Mouse (Mus musculus) kidney, embryonic 15.5 days (tissue): ENCODE data around the gene Cptp. TPM values are rescaled to one million over a fixed set of nuclear protein-coding genes. Genes with fewer than 3 reads are reported as not detected.
A peak's percentile ranks its signal among the peaks of the same experiment; 100 is the strongest.

ENCODE experiments used
- ATAC-seq: fragments of 200-750 bp; cut with Nextera tagmentation; replicated peaks from 2 replicates; pipeline ENCODE4 v1.8.0; 2017; ENCODE audit warnings: moderate TSS enrichment; ENCODE audit not compliant: low FRiP score
- H3K27ac ChIP-seq: fragments of 300-500 bp; sonication (generic); 2 replicates; pipeline ENCODE4 v1.5.1; 2015; ENCODE audit warnings: mild to moderate bottlenecking, inconsistent platforms
- H3K27me3 ChIP-seq: fragments of 300-500 bp; sonication (generic); 2 replicates; pipeline ENCODE4 v1.6.1; 2015; ENCODE audit warnings: inconsistent platforms
- H3K36me3 ChIP-seq: fragments of 300-500 bp; sonication (generic); 2 replicates; pipeline ENCODE4 v1.6.1; 2015; ENCODE audit warnings: inconsistent platforms
- H3K4me1 ChIP-seq: fragments of 300-500 bp; sonication (generic); 2 replicates; pipeline ENCODE4 v1.6.1; 2015; ENCODE audit warnings: inconsistent platforms
- H3K4me2 ChIP-seq: fragments of 300-500 bp; sonication (generic); 2 replicates; pipeline ENCODE4 v1.6.1; 2015; ENCODE audit warnings: moderate library complexity, mild to moderate bottlenecking, inconsistent platforms
- H3K4me3 ChIP-seq: fragments of 300-500 bp; sonication (generic); replicated peaks from 2 replicates; pipeline ENCODE4 v1.5.1; 2015; ENCODE audit warnings: mild to moderate bottlenecking, inconsistent platforms
- H3K9ac ChIP-seq: fragments of 300-500 bp; sonication (generic); 2 replicates; pipeline ENCODE4 v1.6.1; 2015; ENCODE audit warnings: mild to moderate bottlenecking, inconsistent platforms
- H3K9me3 ChIP-seq: fragments of 300-500 bp; sonication (generic); replicated peaks from 2 replicates; pipeline ENCODE4 v1.6.1; 2016; ENCODE audit warnings: inconsistent platforms
- WGBS: fragments of 180-500 bp; shearing (Covaris S2); methylation state at CpG from one replicate; pipeline ENCODE4 v1.1.7; 2015; ENCODE audit warnings: mixed read lengths; 5-methylcytosine and 5-hydroxymethylcytosine counted together
- polyA plus RNA-seq: library from polyadenylated mRNA; unstranded; fragments of >200 nt; fragmentation: Nextera tagmentation; extraction: Ambion mirVana; gene quantifications from 2 replicates; pipeline ENCODE4 v1.2.1, GENCODE M21; 2015

Cptp gene
- polyA plus RNA-seq = 13.0 and 15.2 TPM in 2 replicates

DNA sequence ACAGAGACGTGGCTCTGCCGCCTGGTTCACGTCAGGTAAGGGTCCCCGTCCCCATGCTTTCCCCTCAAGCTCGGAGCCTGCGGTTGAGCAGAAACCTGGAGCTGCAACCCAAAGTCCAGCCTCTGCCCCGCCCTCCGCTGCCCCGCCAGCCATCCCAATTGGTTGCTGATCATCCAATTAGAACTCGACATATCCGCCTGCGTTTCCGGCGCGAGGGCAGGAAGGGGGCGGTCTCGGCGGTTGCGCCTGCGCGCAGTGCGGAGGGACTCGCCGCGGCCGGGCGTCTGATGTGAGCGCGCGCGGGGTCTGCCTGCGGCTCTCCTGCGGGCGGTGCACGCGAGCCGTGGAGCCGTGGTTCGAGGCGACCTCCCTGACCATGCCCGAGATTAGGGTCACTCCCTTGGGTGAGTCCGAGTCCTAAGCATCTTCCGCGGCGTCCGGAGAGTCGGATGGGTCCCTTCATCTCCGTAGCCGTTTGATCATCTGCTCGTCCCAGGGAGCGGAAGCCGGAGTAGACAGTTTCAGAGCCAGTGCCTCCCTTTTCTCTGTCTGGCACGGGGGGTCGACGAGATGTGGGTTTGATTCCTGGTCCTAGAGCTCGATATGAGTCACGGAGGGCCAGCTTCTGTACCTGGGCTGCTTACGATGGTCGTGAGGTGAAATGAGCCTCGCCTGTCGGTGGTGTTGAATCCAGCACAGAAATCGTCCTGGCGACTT, at the start of gene Cptp, which contains the start of gene Ints11:
Cptp (minus strand) TSS at position 124 of the 717 bp plus-strand sequence.
Ints11 (plus strand) TSS at position 230 of the 717 bp plus-strand sequence.
- Histone ChIP-seq H3K36me3 (peaks cover 50% of the 10 kb centered on the region), H3K4me3 (peak within 1 kb of the TSS; percentile 75), H3K4me2 (peak within 1 kb of the TSS; percentile 90), H3K4me1 (peaks cover 19% of the 10 kb centered on the region), H3K9me3 (no peaks in the 10 kb centered on the region), H3K27ac (peak within 1 kb of the TSS; percentile 74), H3K9ac (peak within 1 kb of the TSS; percentile 81), H3K27me3 (no peaks in the 10 kb centered on the region)
- ATAC-seq = peak; percentile 97
- WGBS = under 1% methylated on average over 63 of the region's 63 CpGs

GRCm38 (mm10) chr4:155908751-155909150, 39.5 kb upstream of the Cptp start:
- H3K36me3 ChIP-seq = peaks cover 23% of the 10 kb centered on the region
- no peak for ATAC-seq
- no peaks in the 10 kb centered on the region for H3K4me1 ChIP-seq
- no peak overlapping the region for H3K4me3 ChIP-seq
- H3K27me3 ChIP-seq = no peaks in the 10 kb centered on the region
- H3K9ac ChIP-seq = no peak overlapping the region
- 86% methylated on average over 4 of the region's 4 CpGs for WGBS
- H3K9me3 ChIP-seq = no peaks in the 10 kb centered on the region
- H3K4me2 ChIP-seq = no peak overlapping the region
- no peak overlapping the region for H3K27ac ChIP-seq

DNA sequence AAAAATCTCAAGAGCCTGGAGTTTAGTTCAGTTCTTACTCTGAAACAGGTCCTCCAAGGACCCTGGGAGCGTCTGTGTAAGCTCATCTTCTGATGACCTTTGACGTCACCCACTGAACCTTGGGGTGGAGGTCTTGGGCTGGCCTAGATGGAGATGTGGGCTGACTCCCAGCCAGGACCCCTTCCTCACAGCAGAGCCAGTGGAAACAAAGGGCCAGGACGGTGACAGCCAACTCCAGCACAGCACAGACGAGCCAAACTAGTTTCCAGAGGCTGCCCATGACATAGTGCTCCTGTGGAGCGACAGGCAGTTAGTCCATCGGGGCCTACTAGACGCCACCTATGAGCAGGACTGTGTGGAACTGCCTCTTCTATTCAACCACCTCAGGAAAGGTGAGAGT, 39.0 kb upstream of the Cptp start:
- H3K4me1 ChIP-seq = no peaks in the 10 kb centered on the region
- H3K4me3 ChIP-seq = no peak overlapping the region
- ATAC-seq = no peak
- no peak overlapping the region for H3K4me2 ChIP-seq
- H3K9me3 ChIP-seq = no peaks in the 10 kb centered on the region
- H3K9ac ChIP-seq = no peak overlapping the region
- H3K27ac ChIP-seq = no peak overlapping the region
- H3K36me3 ChIP-seq = peaks cover 28% of the 10 kb centered on the region
- no peaks in the 10 kb centered on the region for H3K27me3 ChIP-seq
- WGBS = 83% methylated on average over 7 of the region's 7 CpGs

GRCm38 (mm10) chr4:155907003-155907402, 37.8 kb upstream of the Cptp start:
- no peak overlapping the region for H3K27ac ChIP-seq
- WGBS = 67% methylated on average over 11 of the region's 11 CpGs

DNA sequence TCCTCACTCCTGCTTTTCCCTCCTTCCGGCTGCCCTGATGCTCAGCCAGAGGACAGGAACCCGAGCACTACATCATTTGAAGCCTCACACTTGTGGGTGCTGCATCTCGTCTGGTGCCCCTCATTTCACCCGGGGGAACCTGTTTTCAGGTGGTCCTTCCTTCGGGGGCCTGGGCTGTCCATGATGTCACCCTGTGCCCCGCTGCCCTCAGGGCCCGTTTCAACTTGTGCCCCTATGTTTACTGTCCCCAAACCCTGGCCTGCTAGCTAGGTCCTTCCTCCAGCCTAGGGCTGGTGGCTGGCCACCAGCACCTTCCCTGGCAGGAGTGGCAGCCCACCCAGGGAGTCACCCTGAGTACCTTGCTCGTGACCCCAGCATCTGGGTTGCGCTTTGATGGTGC, 36.9 kb upstream of the Cptp start:
- Histone ChIP-seq H3K27ac (no peak overlapping the region), H3K9me3 (no peaks in the 10 kb centered on the region), H3K4me1 (no peaks in the 10 kb centered on the region), H3K4me3 (no peak overlapping the region), H3K4me2 (no peak overlapping the region), H3K9ac (no peak overlapping the region), H3K36me3 (peaks cover 50% of the 10 kb centered on the region), H3K27me3 (no peaks in the 10 kb centered on the region)
- 82% methylated on average over 9 of the region's 9 CpGs for WGBS
- ATAC-seq = no peak

More at GRCm38 (mm10) chr4:155907003-155907402, 37.8 kb upstream of the Cptp start:
- Histone ChIP-seq H3K27me3 (no peaks in the 10 kb centered on the region), H3K36me3 (peaks cover 41% of the 10 kb centered on the region), H3K4me2 (no peak overlapping the region), H3K9me3 (no peaks in the 10 kb centered on the region), H3K9ac (no peak overlapping the region), H3K4me3 (no peak overlapping the region), H3K4me1 (no peaks in the 10 kb centered on the region)
- ATAC-seq = no peak

GRCm38 (mm10) chr4:155905634-155906033, 36.4 kb upstream of the Cptp start:
- no peaks in the 10 kb centered on the region for H3K9me3 ChIP-seq
- H3K4me1 ChIP-seq = no peaks in the 10 kb centered on the region
- H3K36me3 ChIP-seq = peaks cover 54% of the 10 kb centered on the region
- no peak overlapping the region for H3K9ac ChIP-seq
- no peak overlapping the region for H3K4me2 ChIP-seq
- H3K4me3 ChIP-seq = no peak overlapping the region
- no peaks in the 10 kb centered on the region for H3K27me3 ChIP-seq
- 87% methylated on average over 13 of the region's 13 CpGs for WGBS
- H3K27ac ChIP-seq = no peak overlapping the region
- ATAC-seq = no peak

DNA sequence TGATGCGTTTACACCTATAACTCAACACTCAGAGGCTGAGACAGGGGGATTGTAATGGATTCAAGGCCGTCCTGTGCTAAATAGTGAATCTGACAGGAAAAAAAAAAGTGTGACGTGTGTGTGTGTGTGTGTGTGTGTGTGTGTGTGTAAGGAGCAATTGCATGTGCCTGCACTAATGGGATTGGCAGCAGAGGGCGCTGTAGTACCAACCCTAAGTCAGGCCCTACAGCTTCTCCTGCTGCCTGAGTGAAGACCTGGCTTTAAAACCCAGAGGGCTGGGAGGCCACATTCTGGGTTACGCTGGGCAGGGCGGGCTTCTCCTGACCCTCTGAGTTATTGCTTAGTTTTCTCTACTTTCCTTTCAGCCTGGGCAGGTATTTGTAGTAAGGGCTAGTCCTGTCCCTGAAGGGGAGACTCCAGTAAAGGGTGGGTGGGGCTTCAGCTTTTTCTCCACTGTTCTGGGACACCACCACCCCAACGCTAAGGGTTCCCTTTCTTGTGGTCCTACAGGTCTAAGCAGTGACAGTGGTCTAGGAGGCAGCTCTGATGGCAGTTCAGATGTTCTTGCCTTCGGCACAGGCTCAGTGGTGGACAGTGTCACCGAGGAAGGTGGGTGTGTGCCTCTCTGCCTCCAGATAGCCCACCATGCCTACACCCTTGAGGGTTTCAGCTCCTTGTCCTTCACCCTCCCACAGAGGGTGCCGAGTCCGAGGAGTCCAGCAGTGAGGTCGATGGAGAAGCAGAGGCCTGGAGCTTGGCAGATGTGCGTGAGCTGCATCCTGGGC, 35.3 kb upstream of the Cptp start:
- Histone ChIP-seq H3K27ac (no peak overlapping the region), H3K9me3 (no peaks in the 10 kb centered on the region), H3K4me3 (no peak overlapping the region), H3K4me2 (no peak overlapping the region), H3K9ac (no peak overlapping the region), H3K4me1 (no peaks in the 10 kb centered on the region), H3K36me3 (peaks cover 66% of the 10 kb centered on the region), H3K27me3 (no peaks in the 10 kb centered on the region)
- ATAC-seq = no peak; the same call in 1 of the 2 replicates
- WGBS = 94% methylated on average over 13 of the region's 13 CpGs

- peaks cover 78% of the 10 kb centered on the region for H3K36me3 ChIP-seq
These were observed 34.0 kb upstream of the Cptp start for GRCm38 (mm10) chr4:155903246-155903645.

GRCm38 (mm10) chr4:155901205-155901604, 32.0 kb upstream of the Cptp start:
- Histone ChIP-seq H3K4me3 (no peak overlapping the region), H3K4me2 (no peak overlapping the region), H3K4me1 (no peaks in the 10 kb centered on the region), H3K9me3 (no peaks in the 10 kb centered on the region), H3K36me3 (peaks cover 93% of the 10 kb centered on the region), H3K9ac (no peak overlapping the region), H3K27me3 (no peaks in the 10 kb centered on the region), H3K27ac (no peak overlapping the region)
- no peak for ATAC-seq
- 60% methylated on average over 3 of the region's 3 CpGs for WGBS

More at GRCm38 (mm10) chr4:155903246-155903645, 34.0 kb upstream of the Cptp start:
- Histone ChIP-seq H3K4me2 (no peak overlapping the region), H3K4me3 (no peak overlapping the region), H3K9me3 (no peaks in the 10 kb centered on the region), H3K9ac (no peak overlapping the region), H3K27ac (no peak overlapping the region), H3K4me1 (no peaks in the 10 kb centered on the region), H3K27me3 (no peaks in the 10 kb centered on the region)
- no peak for ATAC-seq
- 96% methylated on average over 13 of the region's 13 CpGs for WGBS

- ATAC-seq = no peak
- no peak overlapping the region for H3K9ac ChIP-seq
- H3K27ac ChIP-seq = no peak overlapping the region
- no peak overlapping the region for H3K4me3 ChIP-seq
- H3K9me3 ChIP-seq = no peaks in the 10 kb centered on the region
- H3K27me3 ChIP-seq = no peaks in the 10 kb centered on the region
- peaks cover 11% of the 10 kb centered on the region for H3K4me1 ChIP-seq
- peaks cover 79% of the 10 kb centered on the region for H3K36me3 ChIP-seq
- no peak overlapping the region for H3K4me2 ChIP-seq
- 94% methylated on average over 7 of the region's 7 CpGs for WGBS
These were observed 30.1 kb upstream of the Cptp start for GRCm38 (mm10) chr4:155899355-155899754.

DNA sequence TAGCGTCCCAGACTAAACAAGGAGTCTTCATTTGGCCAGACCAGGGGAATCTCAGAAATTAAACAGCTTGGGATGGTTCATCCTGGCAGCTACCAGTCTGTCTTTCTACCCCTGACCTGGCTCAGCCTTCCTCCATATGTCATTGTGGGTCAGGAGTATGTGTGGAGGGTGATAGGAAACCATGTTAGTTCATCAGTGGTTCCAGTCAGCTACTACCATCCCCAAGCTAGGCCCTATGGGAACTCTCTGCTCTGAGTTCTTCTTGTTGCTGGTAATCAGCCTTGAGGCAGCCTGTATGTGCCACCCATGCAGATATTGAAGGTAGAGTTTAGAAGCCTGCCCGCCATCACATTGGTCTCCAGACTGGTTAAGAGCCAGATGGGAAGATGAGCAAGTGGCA, 29.1 kb upstream of the Cptp start:
- H3K4me2 ChIP-seq = no peak overlapping the region
- H3K9me3 ChIP-seq = no peaks in the 10 kb centered on the region
- H3K36me3 ChIP-seq = peaks cover 68% of the 10 kb centered on the region
- no peak overlapping the region for H3K9ac ChIP-seq
- H3K4me1 ChIP-seq = peaks cover 21% of the 10 kb centered on the region
- ATAC-seq = no peak
- H3K4me3 ChIP-seq = no peak overlapping the region
- H3K27ac ChIP-seq = no peak overlapping the region
- 98% methylated on average over 2 of the region's 2 CpGs for WGBS
- no peaks in the 10 kb centered on the region for H3K27me3 ChIP-seq

DNA sequence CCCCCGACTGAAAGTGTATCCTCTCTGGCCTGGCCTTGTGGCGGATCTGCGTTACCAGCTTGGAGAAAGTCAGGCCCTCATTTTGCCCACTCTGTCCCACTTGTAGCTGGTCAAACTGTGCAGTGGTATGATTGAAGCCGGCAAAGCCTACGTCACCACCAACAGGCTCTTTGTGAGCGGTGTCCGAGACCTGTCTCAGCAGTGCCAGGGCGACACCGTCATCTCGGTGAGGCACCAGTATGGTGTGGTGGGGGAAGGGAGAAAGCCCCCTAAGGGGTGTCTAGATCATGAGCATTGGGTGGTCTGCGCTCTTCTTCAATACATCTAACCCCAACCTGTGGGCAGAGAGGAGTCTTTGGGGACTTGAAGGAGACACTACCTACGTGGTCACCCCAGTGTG, 27.2 kb upstream of the Cptp start:
- no peak for ATAC-seq
- H3K4me1 ChIP-seq = peaks cover 30% of the 10 kb centered on the region
- 96% methylated on average over 12 of the region's 12 CpGs for WGBS

More for the DNA sequence above, 27.2 kb upstream of the Cptp start:
- H3K9ac ChIP-seq = no peak overlapping the region
- no peak overlapping the region for H3K4me2 ChIP-seq
- H3K4me3 ChIP-seq = no peak overlapping the region
- peaks cover 50% of the 10 kb centered on the region for H3K36me3 ChIP-seq
- no peak overlapping the region for H3K27ac ChIP-seq
- no peaks in the 10 kb centered on the region for H3K27me3 ChIP-seq
- H3K9me3 ChIP-seq = no peaks in the 10 kb centered on the region
